Comparison of ENCODE assay signal across 29 mouse cellular contexts in genomic region chr11:43638486-43638885, GRCm38 (mm10). TPM values are rescaled to one million over a fixed set of nuclear protein-coding genes. Genes with fewer than 3 reads are reported as not detected.
DNase-seq lines count a peak whose midpoint lies in the region; ATAC-seq and TF ChIP-seq lines count a peak whose summit lies in the region.
"Had no signal": no experiment of that assay in that cellular context is flagged by ENCODE, and none has a peak within 500 bp of the region (broad histone marks: within the 10 kb centered on the region; RNA-seq: fewer than 3 reads in every experiment).

No protein-coding gene starts in this region.

- H3K4me1 ChIP-seq in kidney, adult 2 months (ENCODE audit: control insufficient read depth, insufficient read depth, low read length) = peaks cover 9% of the 10 kb centered on the region
- H3K4me1 ChIP-seq in liver, adult 2 months (ENCODE audit: control insufficient read depth, insufficient read depth, low read length) = peaks cover 6% of the 10 kb centered on the region
- H3K4me1 ChIP-seq in liver, embryonic 12.5 days = peaks cover 15% of the 10 kb centered on the region
- peaks cover 15% of the 10 kb centered on the region for H3K4me1 ChIP-seq in liver, postnatal 0 days (ENCODE audit: insufficient read depth)

- no peaks in the 10 kb centered on the region for H3K9me3 ChIP-seq in liver, embryonic 12.5 days (replicated peaks)
- H3K9me3 ChIP-seq in liver, postnatal 0 days (ENCODE audit: low read length) = no peaks in the 10 kb centered on the region
- H3K9me3 ChIP-seq: embryonic facial prominence, embryonic 13.5 days; embryonic facial prominence, embryonic 15.5 days had no signal

- TF ChIP-seq POLR2A in kidney, adult 2 months (IDR thresholded peaks at IDR 0.05; ENCODE audit: low read depth, low read length) = no peak
- no peak for TF ChIP-seq POLR2A in liver, adult 2 months (IDR thresholded peaks at IDR 0.05; ENCODE audit: extremely low read depth, insufficient read depth, low read length)

- H3K36me3 ChIP-seq in kidney, adult 2 months (ENCODE audit: control insufficient read depth, insufficient read depth, low read length) = no peaks in the 10 kb centered on the region
- no peaks in the 10 kb centered on the region for H3K36me3 ChIP-seq in liver, adult 2 months (ENCODE audit: control insufficient read depth, insufficient read depth, low read length)
- H3K36me3 ChIP-seq in liver, embryonic 12.5 days = no peaks in the 10 kb centered on the region
- no peaks in the 10 kb centered on the region for H3K36me3 ChIP-seq in liver, postnatal 0 days (replicated peaks; ENCODE audit: insufficient read depth, low read length)
- H3K36me3 ChIP-seq: embryonic facial prominence, embryonic 13.5 days; embryonic facial prominence, embryonic 15.5 days; forebrain, embryonic 10.5 days; forebrain, embryonic 12.5 days had no signal

- peak; percentile 81 for DNase-seq in kidney, adult 2 months
- DNase-seq in kidney, postnatal 14 days = no peak
- DNase-seq in liver, adult 2 months (ENCODE audit: extremely low read depth, low read depth, low spot score) = peak; percentile 57
- no peak for DNase-seq in liver, postnatal 0 days
- DNase-seq in liver = no peak
- DNase-seq: adrenal gland, adult 2 months; adrenal gland, postnatal 10 days; adrenal gland, postnatal 25 days; cerebellum, adult 11 months; cerebellum, adult 18-20 months; cerebellum, adult 8-10 months; cerebellum, adult 9-11 months; cerebellum, postnatal 14 days; cerebellum, postnatal 36 days; embryo, embryonic 11 days had no signal

- no peaks in the 10 kb centered on the region for H3K79me2 ChIP-seq in liver, adult 2 months (ENCODE audit: control insufficient read depth, insufficient read depth, low read length)

- TF ChIP-seq CTCF in kidney, adult 2 months (conservative IDR thresholded peaks at IDR 0.05; ENCODE audit: insufficient read depth, insufficient read length, low read depth, low read length) = no peak; the same call in 1 of the 2 replicates
- no peak for TF ChIP-seq CTCF in liver, adult 2 months (IDR thresholded peaks at IDR 0.05; ENCODE audit: low read depth, low read length)
- no peak for TF ChIP-seq CTCF in liver, postnatal 0 days (IDR thresholded peaks at IDR 0.05; ENCODE audit: low read depth)

- no peak overlapping the region for H3K4me2 ChIP-seq in liver, embryonic 12.5 days
- H3K4me2 ChIP-seq in liver, postnatal 0 days (ENCODE audit: low read depth, low read length) = no peak overlapping the region
- H3K4me2 ChIP-seq: embryonic facial prominence, embryonic 13.5 days; embryonic facial prominence, embryonic 15.5 days; forebrain, embryonic 12.5 days had no signal

- H3K27me3 ChIP-seq in kidney, adult 2 months (replicated peaks; ENCODE audit: control insufficient read depth, insufficient read depth, low read length) = no peaks in the 10 kb centered on the region
- H3K27me3 ChIP-seq in liver, adult 2 months (ENCODE audit: control insufficient read depth, insufficient read depth, low read length) = no peaks in the 10 kb centered on the region
- H3K27me3 ChIP-seq in liver, embryonic 12.5 days (replicated peaks) = no peaks in the 10 kb centered on the region
- no peaks in the 10 kb centered on the region for H3K27me3 ChIP-seq in liver, postnatal 0 days (ENCODE audit: insufficient read depth, low read length)
- H3K27me3 ChIP-seq: embryonic facial prominence, embryonic 13.5 days; embryonic facial prominence, embryonic 15.5 days; forebrain, embryonic 12.5 days had no signal

- no peak overlapping the region for H3K9ac ChIP-seq in liver, adult 2 months (ENCODE audit: low read depth, low read length)
- no peak overlapping the region for H3K9ac ChIP-seq in liver, embryonic 12.5 days
- H3K9ac ChIP-seq in liver, postnatal 0 days (replicated peaks) = no peak overlapping the region
- H3K9ac ChIP-seq: embryonic facial prominence, embryonic 13.5 days; embryonic facial prominence, embryonic 15.5 days; forebrain, embryonic 12.5 days had no signal

- 64% methylated on average over 3 of the region's 3 CpGs for WGBS in kidney, adult 2 months
- 23% methylated on average over 3 of the region's 3 CpGs for WGBS in liver, adult 2 months
- WGBS in liver, embryonic 12.5 days (ENCODE audit: insufficient replicate concordance) = 74% methylated on average over 3 of the region's 3 CpGs
- WGBS in liver, postnatal 0 days (ENCODE audit: insufficient replicate concordance) = 65% methylated on average over 3 of the region's 3 CpGs

- H3K27ac ChIP-seq in kidney, adult 2 months (ENCODE audit: insufficient read depth, low read depth, low read length) = peak overlapping the region; percentile 44; the same call in 1 of the 2 replicates
- H3K27ac ChIP-seq in liver, adult 2 months (replicated peaks; ENCODE audit: insufficient read depth, low read depth, low read length) = peak overlapping the region; percentile 83
- no peak overlapping the region for H3K27ac ChIP-seq in liver, embryonic 12.5 days
- no peak overlapping the region for H3K27ac ChIP-seq in liver, postnatal 0 days (ENCODE audit: low read depth)
- H3K27ac ChIP-seq: embryonic facial prominence, embryonic 13.5 days; embryonic facial prominence, embryonic 15.5 days; forebrain, embryonic 10.5 days; forebrain, embryonic 12.5 days had no signal

- ATAC-seq in liver, embryonic 12.5 days = no peak
- ATAC-seq in liver, postnatal 0 days = peak; percentile 60; the same call in 1 of the 2 replicates
- ATAC-seq: forebrain, embryonic 14.5 days had no signal

- no peak overlapping the region for H3K4me3 ChIP-seq in kidney, adult 2 months (ENCODE audit: insufficient read depth, low read depth, low read length)
- H3K4me3 ChIP-seq in liver, adult 2 months (ENCODE audit: insufficient read depth, low read depth, low read length) = no peak overlapping the region
- H3K4me3 ChIP-seq in liver, embryonic 12.5 days = no peak overlapping the region
- H3K4me3 ChIP-seq in liver, postnatal 0 days (ENCODE audit: low read depth, low read length) = no peak overlapping the region
- H3K4me3 ChIP-seq: embryonic facial prominence, embryonic 13.5 days; embryonic facial prominence, embryonic 15.5 days; erythroblast, embryonic 14.5 days; forebrain, embryonic 10.5 days; forebrain, embryonic 12.5 days had no signal

- no peak for TF ChIP-seq EP300 in liver, postnatal 0 days (IDR thresholded peaks at IDR 0.05; ENCODE audit: low read depth)

RNA-seq across cellular contexts. Expression of gene Fabp6, which starts 37.1 kb away (rescaled TPM):
- not detected in 2 replicates for polyA plus RNA-seq in kidney, adult 2 months (2012; rRNA removed)
- total RNA-seq in liver, adult 2 months (2014; rRNA removed) = not detected in 2 replicates
- not detected in 2 replicates for polyA plus RNA-seq in liver, adult 2 months (2012; rRNA removed)
- not detected in 2 replicates for polyA plus RNA-seq in liver, embryonic 12.5 days (2016; fragmentation: Nextera tagmentation; extraction: Ambion mirVana)
- not detected in 2 replicates for polyA plus RNA-seq in liver, postnatal 0 days (2015; fragmentation: Nextera tagmentation; extraction: Ambion mirVana)
- total RNA-seq: adrenal gland, adult 2 months; adrenal gland, postnatal 10 days; adrenal gland, postnatal 25 days; adrenal gland, postnatal 4 days; common myeloid progenitor, adult 5-6 weeks; ES-E14; MEL had no signal
- polyA plus RNA-seq: adrenal gland, adult 2 months; brain, embryonic 14.5 days; C2C12; embryonic facial prominence, embryonic 11.5 days; embryonic facial prominence, embryonic 13.5 days; erythroblast, embryonic 14.5 days; forebrain, embryonic 10.5 days; forebrain, embryonic 12.5 days; forebrain, embryonic 14.5 days had no signal

RNA-seq across cellular contexts. Expression of gene Pwwp2a, which starts 43.3 kb away (rescaled TPM):
- 10.8 and 12.1 TPM in 2 replicates for polyA plus RNA-seq in kidney, adult 2 months (2012; rRNA removed)
- 11.2 and 12.1 TPM in 2 replicates for total RNA-seq in liver, adult 2 months (2014; rRNA removed)
- polyA plus RNA-seq in liver, adult 2 months (2012; rRNA removed) = 5.5 and 9.3 TPM in 2 replicates
- 24.9 and 26.4 TPM in 2 replicates for polyA plus RNA-seq in liver, embryonic 12.5 days (2016; fragmentation: Nextera tagmentation; extraction: Ambion mirVana)
- 6.9 and 7.1 TPM in 2 replicates for polyA plus RNA-seq in liver, postnatal 0 days (2015; fragmentation: Nextera tagmentation; extraction: Ambion mirVana)

RNA-seq across cellular contexts. Expression of gene 4933415A04Rik, which starts 51.6 kb away (rescaled TPM):
- 0.24 and 0.30 TPM in 2 replicates for polyA plus RNA-seq in kidney, adult 2 months (2012; rRNA removed)
- not detected in 2 replicates for total RNA-seq in liver, adult 2 months (2014; rRNA removed)
- not detected in 2 replicates for polyA plus RNA-seq in liver, adult 2 months (2012; rRNA removed)
- polyA plus RNA-seq in liver, embryonic 12.5 days (2016; fragmentation: Nextera tagmentation; extraction: Ambion mirVana) = 1.0 and 1.4 TPM in 2 replicates
- polyA plus RNA-seq in liver, postnatal 0 days (2015; fragmentation: Nextera tagmentation; extraction: Ambion mirVana) = 0.51 and 0.72 TPM in 2 replicates
- total RNA-seq: common myeloid progenitor, adult 5-6 weeks; MEL had no signal
- polyA plus RNA-seq: erythroblast, embryonic 14.5 days had no signal

Comparison
In these comparisons a context has a peak if more than half of its experiments do, and no peak if none do; other contexts are left out.
1. DNase-seq: peak in kidney, adult 2 months (single experiment) and liver, adult 2 months (single experiment); none in kidney, postnatal 14 days (single experiment), liver, postnatal 0 days (single experiment) and liver (single experiment).
2. H3K27ac ChIP-seq: peak in kidney, adult 2 months (single experiment) and liver, adult 2 months (single experiment); none in liver, embryonic 12.5 days (single experiment) and liver, postnatal 0 days (single experiment).